Mouse (Mus musculus) heart, adult 2 months (tissue): ENCODE results near the gene Myadml2.

ENCODE experiments used
- CTCF ChIP-seq: fragments of 200-600 bp; IDR thresholded peaks from 2 replicates; pipeline ENCODE4 v1.8.1; 2022; ENCODE audit warnings: antibody characterized with exemption, mild to moderate bottlenecking, moderate library complexity
- POLR2A ChIP-seq: fragments of 200-500 bp; IDR thresholded peaks from 2 replicates; pipeline ENCODE4 v1.6.1; 2011; ENCODE audit warnings: mild to moderate bottlenecking, low read depth, low read length, control low read depth; ENCODE audit not compliant: insufficient read depth

- no peak for TF ChIP-seq POLR2A
- TF ChIP-seq CTCF = no peak
Observed at GRCm38 (mm10) chr11:120605667-120606066, 42.3 kb downstream of the Myadml2 start.
